Mouse (Mus musculus) olfactory bulb, adult 2 months (tissue): ENCODE results near the gene Ntm.

Experiments used
- CTCF ChIP-seq: fragments of 200-500 bp; IDR thresholded peaks from 2 replicates; pipeline ENCODE4 v1.5.1; 2012; ENCODE audit warnings: low read depth, mild to moderate bottlenecking, low read length, moderate library complexity; ENCODE audit not compliant: insufficient read depth
- POLR2A ChIP-seq: fragments of 200-500 bp; IDR thresholded peaks from 2 replicates; pipeline ENCODE4 v1.6.1; 2012; ENCODE audit warnings: mild to moderate bottlenecking, low read depth, low read length, moderate library complexity; ENCODE audit not compliant: insufficient read depth

DNA sequence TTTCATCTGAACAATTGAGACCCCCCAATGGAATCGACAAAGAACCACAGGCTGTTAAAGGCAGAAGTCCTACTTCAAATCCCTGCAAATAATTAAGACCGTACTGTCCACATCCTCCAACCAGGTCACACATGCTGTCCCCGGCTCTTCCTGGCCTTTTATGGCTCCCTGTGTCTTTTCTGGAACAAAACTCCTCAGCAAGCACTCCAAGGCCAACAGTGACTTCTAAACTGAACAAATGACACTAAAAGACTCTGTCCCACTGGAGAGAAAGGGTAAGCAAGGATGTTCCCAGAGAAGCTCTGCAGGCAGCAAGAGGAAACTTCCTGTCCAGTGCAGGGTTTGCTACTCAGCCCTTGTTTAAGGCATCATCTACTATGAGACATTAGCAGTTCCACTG, 532.8 kb downstream of the Ntm start:
- no peak for TF ChIP-seq POLR2A
- no peak for TF ChIP-seq CTCF
